Mouse (Mus musculus): ENCODE measurements around the gene Cela1. TPM values are rescaled to one million over a fixed set of nuclear protein-coding genes. Genes with fewer than 3 reads are reported as not detected.

The Cela1 gene
- polyA plus RNA-seq, 1 experiment from 2014 or later: 0.99 TPM

DNA sequence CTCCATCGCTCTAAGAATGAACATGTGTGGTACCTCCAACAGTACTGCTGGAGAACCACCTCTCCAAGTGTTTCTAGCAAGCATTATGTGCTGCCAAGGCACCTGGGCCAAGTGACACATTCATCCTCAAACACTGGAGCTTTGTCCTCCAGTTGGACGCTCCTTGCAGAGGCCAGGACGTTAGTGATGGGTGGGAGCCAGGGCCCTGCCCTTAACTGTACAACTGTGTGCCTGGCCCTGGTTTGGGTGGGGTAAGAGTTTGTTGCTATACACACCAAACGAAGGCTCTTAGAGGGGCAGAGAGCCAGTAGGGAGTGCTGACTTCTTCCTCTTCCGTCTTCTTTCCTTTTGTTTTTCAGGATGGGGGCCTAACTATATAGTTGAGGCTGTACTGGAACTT lies 12.7 kb upstream of the Cela1 start:
- Histone ChIP-seq H3K9ac (ENCODE audit: low read depth, low read length) (no peak overlapping the region), H3K27ac (ENCODE audit: low read depth, low read length) (no peak overlapping the region), H3K27me3 (ENCODE audit: control insufficient read depth, insufficient read depth, low read length) (no peaks in the 10 kb centered on the region), H3K4me1 (replicated peaks; ENCODE audit: control insufficient read depth, insufficient read depth, low read length) (no peaks in the 10 kb centered on the region; the same call in 1 of the 2 replicates), H3K36me3 (ENCODE audit: control insufficient read depth, insufficient read depth, low read length) (no peaks in the 10 kb centered on the region), H3K9me3 (ENCODE audit: control insufficient read depth, low read length) (no peaks in the 10 kb centered on the region), H3K4me3 (ENCODE audit: low read depth, low read length) (no peak overlapping the region), H3K4me2 (replicated peaks; ENCODE audit: low read depth, low read length) (no peak overlapping the region)
- DNase-seq (ENCODE audit: low spot score): no peak
- ATAC-seq (ENCODE audit: low FRiP score): no peak
- WGBS: 87% methylated on average over 5 of the region's 5 CpGs

DNA sequence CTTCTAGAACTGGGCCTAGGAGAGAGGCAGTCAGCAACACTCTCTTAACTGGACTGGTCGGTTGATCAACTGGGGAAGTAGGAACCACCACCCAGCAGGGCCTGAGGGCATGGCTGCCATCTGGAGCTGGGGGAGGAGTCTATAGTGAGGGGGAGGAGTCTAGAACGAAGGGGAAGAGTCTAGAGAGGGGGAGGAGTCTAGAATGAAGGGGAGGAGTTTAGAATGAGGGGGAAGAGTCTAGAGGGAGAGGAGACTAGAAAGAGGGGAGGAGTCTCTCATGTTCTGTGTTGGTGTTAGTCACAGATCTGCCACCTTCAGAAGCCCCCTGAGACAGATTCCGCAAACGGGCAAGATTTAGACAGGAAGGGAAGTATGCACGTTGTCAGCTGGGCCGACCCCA lies 11.7 kb upstream of the Cela1 start:
- WGBS: 72% methylated on average over 6 of the region's 6 CpGs

DNA sequence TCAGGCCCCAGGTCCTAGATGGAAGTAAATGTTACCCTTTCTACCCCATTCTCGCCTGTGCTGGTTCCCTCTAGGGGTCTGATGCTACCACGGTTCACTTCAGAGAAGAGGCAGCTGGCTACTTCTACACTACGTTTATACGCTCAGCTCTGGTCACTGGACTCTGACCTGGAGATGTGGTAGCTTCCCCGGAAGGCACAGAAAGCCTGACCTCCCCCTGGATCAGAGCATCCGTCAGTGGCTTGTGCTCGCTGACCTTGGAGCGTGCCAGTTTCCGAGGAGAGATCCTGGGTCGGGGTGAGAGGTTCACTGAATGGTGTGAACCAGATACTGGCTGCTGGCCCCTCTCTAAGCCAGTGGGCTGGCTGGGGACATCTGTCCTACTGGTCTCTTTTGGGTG lies 10.4 kb upstream of the Cela1 start:
- H3K4me3 ChIP-seq (ENCODE audit: low read depth, low read length): no peak overlapping the region
- H3K9ac ChIP-seq (ENCODE audit: low read depth, low read length): no peak overlapping the region
- 81% methylated on average over 10 of the region's 10 CpGs for WGBS

More for the DNA sequence above, 11.7 kb upstream of the Cela1 start:
- no peak for DNase-seq (ENCODE audit: low spot score)
- Histone ChIP-seq H3K27ac (ENCODE audit: low read depth, low read length) (no peak overlapping the region), H3K4me2 (replicated peaks; ENCODE audit: low read depth, low read length) (no peak overlapping the region), H3K9me3 (ENCODE audit: control insufficient read depth, low read length) (no peaks in the 10 kb centered on the region), H3K27me3 (ENCODE audit: control insufficient read depth, insufficient read depth, low read length) (no peaks in the 10 kb centered on the region), H3K36me3 (ENCODE audit: control insufficient read depth, insufficient read depth, low read length) (no peaks in the 10 kb centered on the region), H3K4me3 (ENCODE audit: low read depth, low read length) (no peak overlapping the region), H3K4me1 (replicated peaks; ENCODE audit: control insufficient read depth, insufficient read depth, low read length) (no peaks in the 10 kb centered on the region; the same call in 1 of the 2 replicates), H3K9ac (ENCODE audit: low read depth, low read length) (no peak overlapping the region)
- ATAC-seq (ENCODE audit: low FRiP score): no peak

DNA sequence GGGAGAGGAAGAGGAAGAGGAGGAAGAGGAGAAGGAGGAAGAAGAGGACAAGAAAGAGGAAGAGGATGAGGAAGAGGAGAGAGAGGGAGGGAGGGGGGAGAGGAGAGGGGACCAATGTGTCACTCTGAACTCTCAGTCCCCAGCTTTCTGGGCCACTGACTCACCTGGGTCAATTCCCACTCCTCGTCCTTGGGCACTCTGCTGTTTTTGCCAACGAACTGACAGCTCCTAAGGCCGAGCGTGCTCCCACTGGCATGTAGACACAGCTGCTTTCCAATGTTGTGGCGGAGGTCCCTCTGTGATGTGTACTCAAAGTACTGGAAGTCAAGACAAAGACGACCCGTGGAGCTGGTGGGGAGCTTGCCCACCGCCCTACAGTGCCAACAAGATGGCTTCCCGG lies 6.7 kb upstream of the Cela1 start:
- WGBS: 88% methylated on average over 9 of the region's 9 CpGs
- H3K27me3 ChIP-seq (ENCODE audit: control insufficient read depth, insufficient read depth, low read length): no peaks in the 10 kb centered on the region
- H3K9me3 ChIP-seq (ENCODE audit: control insufficient read depth, low read length): no peaks in the 10 kb centered on the region
- no peak overlapping the region for H3K4me3 ChIP-seq (ENCODE audit: low read depth, low read length)
- H3K27ac ChIP-seq (ENCODE audit: low read depth, low read length): no peak overlapping the region
- DNase-seq (ENCODE audit: low spot score): no peak
- no peaks in the 10 kb centered on the region for H3K36me3 ChIP-seq (ENCODE audit: control insufficient read depth, insufficient read depth, low read length)
- H3K4me2 ChIP-seq (replicated peaks; ENCODE audit: low read depth, low read length): no peak overlapping the region
- no peak overlapping the region for H3K9ac ChIP-seq (ENCODE audit: low read depth, low read length)
- no peaks in the 10 kb centered on the region for H3K4me1 ChIP-seq (replicated peaks; ENCODE audit: control insufficient read depth, insufficient read depth, low read length)
- ATAC-seq (ENCODE audit: low FRiP score): no peak

More for the DNA sequence above, 10.4 kb upstream of the Cela1 start:
- Histone ChIP-seq H3K36me3 (ENCODE audit: control insufficient read depth, insufficient read depth, low read length) (no peaks in the 10 kb centered on the region), H3K9me3 (ENCODE audit: control insufficient read depth, low read length) (no peaks in the 10 kb centered on the region), H3K4me2 (replicated peaks; ENCODE audit: low read depth, low read length) (no peak overlapping the region), H3K27ac (ENCODE audit: low read depth, low read length) (no peak overlapping the region), H3K27me3 (ENCODE audit: control insufficient read depth, insufficient read depth, low read length) (no peaks in the 10 kb centered on the region), H3K4me1 (replicated peaks; ENCODE audit: control insufficient read depth, insufficient read depth, low read length) (no peaks in the 10 kb centered on the region)
- DNase-seq (ENCODE audit: low spot score) (no peak), ATAC-seq (ENCODE audit: low FRiP score) (no peak)

DNA sequence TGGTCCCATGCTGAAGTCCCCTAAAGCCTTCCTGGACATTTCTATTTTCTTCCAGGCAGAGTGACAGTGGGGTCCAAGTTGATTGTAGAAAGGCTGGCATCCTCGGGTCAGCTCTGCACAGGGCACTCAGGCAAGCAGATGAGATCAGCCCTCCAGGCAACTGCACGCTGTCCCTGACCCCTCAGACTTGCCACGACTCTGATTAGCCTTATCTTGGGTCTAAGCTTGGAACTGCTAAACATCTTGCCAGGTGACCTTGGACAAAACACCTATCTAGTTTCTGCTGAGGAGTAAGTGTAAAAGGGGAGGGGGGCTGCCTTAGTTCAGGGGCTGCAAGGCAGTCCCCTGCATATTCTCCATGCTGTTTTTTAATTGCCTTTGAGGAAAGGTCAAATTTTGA lies 4.3 kb upstream of the Cela1 start:
- no peaks in the 10 kb centered on the region for H3K9me3 ChIP-seq (ENCODE audit: control insufficient read depth, low read length)
- H3K4me3 ChIP-seq (ENCODE audit: low read depth, low read length): no peak overlapping the region
- no peak for ATAC-seq (ENCODE audit: low FRiP score)
- no peak overlapping the region for H3K27ac ChIP-seq (ENCODE audit: low read depth, low read length)
- DNase-seq (ENCODE audit: low spot score): no peak
- WGBS: 82% methylated on average over 3 of the region's 3 CpGs
- no peaks in the 10 kb centered on the region for H3K4me1 ChIP-seq (replicated peaks; ENCODE audit: control insufficient read depth, insufficient read depth, low read length)
- H3K4me2 ChIP-seq (replicated peaks; ENCODE audit: low read depth, low read length): no peak overlapping the region
- no peak overlapping the region for H3K9ac ChIP-seq (ENCODE audit: low read depth, low read length)
- no peaks in the 10 kb centered on the region for H3K27me3 ChIP-seq (ENCODE audit: control insufficient read depth, insufficient read depth, low read length)
- H3K36me3 ChIP-seq (ENCODE audit: control insufficient read depth, insufficient read depth, low read length): no peaks in the 10 kb centered on the region

DNA sequence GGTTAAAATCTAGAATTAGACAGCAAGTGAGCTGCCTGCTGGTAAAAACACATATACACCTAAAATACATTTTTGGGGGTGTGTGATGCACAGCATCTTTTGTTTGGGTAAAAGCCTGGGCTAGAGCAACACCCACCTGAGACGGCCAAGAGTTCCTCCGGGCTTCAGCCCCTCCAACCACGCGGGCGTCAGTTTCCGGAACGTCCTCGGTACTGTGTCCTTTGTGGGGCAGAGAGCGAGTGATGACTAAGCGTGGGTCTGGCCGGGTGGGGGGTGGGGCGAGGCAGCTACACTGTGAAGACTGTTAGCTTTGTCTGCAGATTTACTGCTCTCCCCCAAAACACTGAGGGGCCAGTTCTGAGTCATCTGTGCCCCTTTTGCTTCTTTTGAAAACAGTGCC lies 732 bp downstream of the Cela1 start:
- H3K27ac ChIP-seq (ENCODE audit: low read depth, low read length): no peak overlapping the region

DNA sequence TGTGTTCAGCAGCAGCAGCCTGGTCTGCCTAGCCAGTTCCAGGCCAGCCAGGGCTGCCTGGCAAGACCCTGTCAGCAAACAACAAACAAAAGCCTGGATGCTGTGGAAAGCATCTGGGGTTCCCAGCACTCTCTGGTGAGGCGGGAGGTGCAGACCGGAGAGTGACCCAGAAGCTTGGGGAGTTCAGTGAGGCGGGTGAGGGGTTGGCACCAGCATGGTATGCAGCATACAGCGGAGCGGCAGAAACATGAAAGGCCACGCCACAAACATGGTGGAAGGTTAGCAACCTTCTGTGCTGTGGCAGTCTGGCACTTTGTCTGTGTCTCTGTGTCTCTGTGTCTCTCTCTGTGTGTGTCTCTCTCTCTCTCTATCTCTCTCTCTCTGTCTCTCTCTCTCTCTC lies 1.3 kb downstream of the Cela1 start:
- Histone ChIP-seq H3K4me1 (replicated peaks; ENCODE audit: control insufficient read depth, insufficient read depth, low read length) (no peaks in the 10 kb centered on the region), H3K9me3 (ENCODE audit: control insufficient read depth, low read length) (no peaks in the 10 kb centered on the region), H3K4me2 (replicated peaks; ENCODE audit: low read depth, low read length) (no peak overlapping the region), H3K27me3 (ENCODE audit: control insufficient read depth, insufficient read depth, low read length) (no peaks in the 10 kb centered on the region), H3K4me3 (ENCODE audit: low read depth, low read length) (no peak overlapping the region), H3K36me3 (ENCODE audit: control insufficient read depth, insufficient read depth, low read length) (no peaks in the 10 kb centered on the region), H3K27ac (ENCODE audit: low read depth, low read length) (no peak overlapping the region), H3K9ac (ENCODE audit: low read depth, low read length) (no peak overlapping the region)
- DNase-seq (ENCODE audit: low spot score): no peak
- no peak for ATAC-seq (ENCODE audit: low FRiP score)
- 79% methylated on average over 6 of the region's 6 CpGs for WGBS

More for the DNA sequence above, 732 bp downstream of the Cela1 start:
- Histone ChIP-seq H3K36me3 (ENCODE audit: control insufficient read depth, insufficient read depth, low read length) (no peaks in the 10 kb centered on the region), H3K4me3 (ENCODE audit: low read depth, low read length) (no peak overlapping the region), H3K27me3 (ENCODE audit: control insufficient read depth, insufficient read depth, low read length) (no peaks in the 10 kb centered on the region), H3K4me1 (replicated peaks; ENCODE audit: control insufficient read depth, insufficient read depth, low read length) (no peaks in the 10 kb centered on the region), H3K4me2 (replicated peaks; ENCODE audit: low read depth, low read length) (no peak overlapping the region), H3K9ac (ENCODE audit: low read depth, low read length) (no peak overlapping the region), H3K9me3 (ENCODE audit: control insufficient read depth, low read length) (no peaks in the 10 kb centered on the region)
- 60% methylated on average over 12 of the region's 12 CpGs for WGBS
- DNase-seq (ENCODE audit: low spot score) (no peak), ATAC-seq (ENCODE audit: low FRiP score) (no peak)

DNA sequence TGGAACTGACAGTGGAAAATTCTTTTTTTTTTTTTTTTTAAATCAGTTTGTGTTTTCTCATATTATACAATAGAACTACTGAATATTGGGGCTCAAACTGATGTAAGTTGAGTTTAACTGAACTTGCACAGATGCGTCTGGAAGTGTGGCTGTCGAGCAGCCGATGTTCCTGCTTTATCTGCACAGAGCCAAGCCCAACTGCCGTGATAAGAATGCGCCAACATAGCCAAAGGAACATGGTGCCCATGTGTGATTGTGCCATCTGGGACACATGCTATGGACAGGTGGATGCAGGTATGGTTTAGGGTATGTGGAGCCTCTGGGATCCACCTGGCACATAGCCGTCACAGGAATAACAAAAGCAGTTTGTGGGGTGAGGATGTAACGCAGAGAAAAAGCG lies 1.9 kb downstream of the Cela1 start:
- Histone ChIP-seq H3K4me3 (ENCODE audit: low read depth, low read length) (no peak overlapping the region), H3K27ac (ENCODE audit: low read depth, low read length) (no peak overlapping the region), H3K9me3 (ENCODE audit: control insufficient read depth, low read length) (no peaks in the 10 kb centered on the region), H3K4me1 (replicated peaks; ENCODE audit: control insufficient read depth, insufficient read depth, low read length) (no peaks in the 10 kb centered on the region), H3K27me3 (ENCODE audit: control insufficient read depth, insufficient read depth, low read length) (no peaks in the 10 kb centered on the region), H3K4me2 (replicated peaks; ENCODE audit: low read depth, low read length) (no peak overlapping the region), H3K36me3 (ENCODE audit: control insufficient read depth, insufficient read depth, low read length) (no peaks in the 10 kb centered on the region), H3K9ac (ENCODE audit: low read depth, low read length) (no peak overlapping the region)
- DNase-seq (ENCODE audit: low spot score) (no peak), ATAC-seq (ENCODE audit: low FRiP score) (no peak)
- WGBS: 94% methylated on average over 8 of the region's 8 CpGs

DNA sequence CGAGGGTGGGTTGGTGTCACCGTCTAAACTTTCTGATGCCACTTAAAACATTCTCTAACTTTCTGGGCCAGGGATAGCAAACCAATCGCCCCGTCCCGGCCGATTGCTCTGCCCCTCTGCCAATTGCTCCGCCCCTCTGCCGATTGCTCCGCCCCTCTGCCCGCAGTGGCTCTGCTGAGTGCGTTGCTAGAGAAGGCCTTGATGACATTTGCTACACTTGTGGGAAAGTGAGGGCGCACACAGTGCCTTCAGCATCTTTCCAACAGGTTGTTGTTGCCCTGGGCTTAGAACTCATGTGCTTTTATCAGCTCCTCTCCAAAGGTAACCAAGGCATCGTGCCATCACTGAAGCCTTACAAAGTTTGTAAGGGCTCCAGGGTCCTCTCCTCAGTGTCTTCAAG lies 2.5 kb downstream of the Cela1 start:
- WGBS: 23% methylated on average over 13 of the region's 13 CpGs
- DNase-seq (ENCODE audit: low spot score) (no peak), ATAC-seq (ENCODE audit: low FRiP score) (no peak)
- Histone ChIP-seq H3K4me1 (replicated peaks; ENCODE audit: control insufficient read depth, insufficient read depth, low read length) (no peaks in the 10 kb centered on the region), H3K9ac (ENCODE audit: low read depth, low read length) (no peak overlapping the region), H3K4me3 (ENCODE audit: low read depth, low read length) (no peak overlapping the region), H3K4me2 (replicated peaks; ENCODE audit: low read depth, low read length) (no peak overlapping the region), H3K36me3 (ENCODE audit: control insufficient read depth, insufficient read depth, low read length) (no peaks in the 10 kb centered on the region), H3K27ac (ENCODE audit: low read depth, low read length) (no peak overlapping the region), H3K9me3 (ENCODE audit: control insufficient read depth, low read length) (no peaks in the 10 kb centered on the region), H3K27me3 (ENCODE audit: control insufficient read depth, insufficient read depth, low read length) (no peaks in the 10 kb centered on the region)
